Mouse (Mus musculus) intestine, postnatal 0 days (tissue): ENCODE results near the gene Olfr1295. TPM values are rescaled to one million over a fixed set of nuclear protein-coding genes. Genes with fewer than 3 reads are reported as not detected.

Experiments
- ATAC-seq: fragments of 200-750 bp; cut with Nextera tagmentation; 2 replicates; pipeline ENCODE4 v1.8.0; 2017; ENCODE audit warnings: mild to moderate bottlenecking, moderate TSS enrichment, moderate library complexity
- H3K27ac ChIP-seq: fragments of 300-500 bp; sonication (generic); 2 replicates; pipeline ENCODE4 v1.5.1; 2014; ENCODE audit warnings: mild to moderate bottlenecking, low read depth, low read length, moderate library complexity
- H3K27me3 ChIP-seq: fragments of 300-500 bp; sonication (generic); replicated peaks from 2 replicates; pipeline ENCODE4 v1.6.1; 2014; ENCODE audit warnings: low read length, mixed read lengths; ENCODE audit not compliant: control insufficient read depth, insufficient read depth
- H3K36me3 ChIP-seq: fragments of 300-500 bp; sonication (generic); 2 replicates; pipeline ENCODE4 v1.6.1; 2014; ENCODE audit warnings: mild to moderate bottlenecking, moderate library complexity; ENCODE audit not compliant: control insufficient read depth, insufficient read depth
- H3K4me1 ChIP-seq: fragments of 300-500 bp; sonication (generic); replicated peaks from 2 replicates; pipeline ENCODE4 v1.6.1; 2014; ENCODE audit warnings: antibody characterized with exemption, low read length, mixed read lengths; ENCODE audit not compliant: control insufficient read depth, insufficient read depth
- H3K4me2 ChIP-seq: fragments of 300-500 bp; sonication (generic); replicated peaks from 2 replicates; pipeline ENCODE4 v1.6.1; 2014; ENCODE audit warnings: low read depth, mild to moderate bottlenecking, moderate library complexity
- H3K4me3 ChIP-seq: fragments of 300-500 bp; sonication (generic); 2 replicates; pipeline ENCODE4 v1.5.1; 2014; ENCODE audit warnings: low read depth, low read length
- H3K9ac ChIP-seq: fragments of 300-500 bp; sonication (generic); 2 replicates; pipeline ENCODE4 v1.6.1; 2014; ENCODE audit warnings: mild to moderate bottlenecking, low read depth, low read length
- H3K9me3 ChIP-seq: fragments of 300-500 bp; sonication (generic); 2 replicates; pipeline ENCODE4 v1.6.1; 2016; ENCODE audit warnings: mixed run types; ENCODE audit not compliant: control insufficient read depth
- CTCF ChIP-seq: sonication (generic); IDR thresholded peaks from 2 replicates; pipeline ENCODE4 v1.5.1; 2016; ENCODE audit warnings: low read depth, mild to moderate bottlenecking, control low read depth, antibody characterized with exemption, moderate library complexity
- WGBS: fragments of 180-500 bp; shearing (Covaris S2); extraction: QIAGEN DNeasy Blood & Tissue Kit; methylation state at CpG from one replicate; pipeline ENCODE4 v1.1.7; 2014; 5-methylcytosine and 5-hydroxymethylcytosine counted together
- polyA plus RNA-seq: library from polyadenylated mRNA; unstranded; fragments of >200 nt; fragmentation: Nextera tagmentation; extraction: Ambion mirVana; gene quantifications from 2 replicates; pipeline ENCODE4 v1.2.1, GENCODE M21; 2015

Olfr1295 gene
- not detected in 2 replicates for polyA plus RNA-seq

DNA sequence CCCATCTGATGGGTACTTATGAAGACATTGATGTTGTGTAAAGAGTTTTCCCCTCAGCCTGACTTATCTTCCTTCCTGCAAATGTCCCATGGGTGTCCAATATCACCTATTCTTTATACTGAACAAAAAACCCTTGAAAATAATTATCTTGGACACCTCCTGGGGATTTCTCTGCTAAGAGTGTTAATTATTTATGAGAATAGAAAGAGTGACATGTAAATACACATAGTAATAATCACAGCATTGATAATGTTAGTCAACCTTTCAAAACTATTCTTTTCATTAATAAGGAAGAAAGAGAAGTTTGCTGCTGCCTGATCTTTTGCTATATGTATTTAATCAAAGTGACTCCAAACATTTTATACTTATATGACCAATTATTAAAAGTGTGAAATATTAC is at the start of gene Olfr1295:
Gene Olfr1295, minus strand, starts transcription at position 101 of the 400 bp plus-strand sequence.
- H3K9ac ChIP-seq = no peak within 1 kb of the TSS
- no peak within 1 kb of the TSS for H3K4me2 ChIP-seq
- H3K27me3 ChIP-seq = no peaks in the 10 kb centered on the region
- H3K36me3 ChIP-seq = no peaks in the 10 kb centered on the region
- no peak for TF ChIP-seq CTCF
- H3K9me3 ChIP-seq = no peaks in the 10 kb centered on the region
- H3K4me3 ChIP-seq = no peak within 1 kb of the TSS
- ATAC-seq = no peak
- H3K4me1 ChIP-seq = no peaks in the 10 kb centered on the region
- H3K27ac ChIP-seq = no peak within 1 kb of the TSS

DNA sequence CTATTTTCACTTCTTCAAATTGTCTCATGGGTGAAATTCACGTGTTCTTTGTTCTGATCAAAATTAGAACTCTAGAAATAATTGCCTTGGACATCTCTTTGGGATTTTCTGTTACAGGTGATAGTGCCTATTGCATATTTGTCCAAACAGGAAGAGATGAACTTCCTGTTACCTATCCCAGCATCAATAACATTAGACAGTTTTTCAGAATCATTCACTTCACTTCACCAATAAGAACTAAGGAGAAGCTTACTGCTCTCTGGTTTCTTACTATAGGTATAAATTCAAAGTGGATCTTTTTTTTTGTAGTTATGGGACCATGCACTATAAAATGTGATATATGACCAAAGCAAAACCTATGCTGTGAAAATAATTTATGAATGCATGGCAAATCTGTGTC is 29.3 kb downstream of the Olfr1295 start, which contains the start of gene Olfr1294:
Gene Olfr1294, minus strand, starts transcription at position 101 of the 400 bp plus-strand sequence.
- H3K27me3 ChIP-seq = no peaks in the 10 kb centered on the region
- TF ChIP-seq CTCF = no peak
- H3K4me3 ChIP-seq = no peak within 1 kb of the TSS
- H3K9ac ChIP-seq = no peak within 1 kb of the TSS
- WGBS = 43% methylated on average over 1 of the region's 1 CpGs
- H3K36me3 ChIP-seq = no peaks in the 10 kb centered on the region
- H3K9me3 ChIP-seq = no peaks in the 10 kb centered on the region; the same call in 1 of the 2 replicates
- no peaks in the 10 kb centered on the region for H3K4me1 ChIP-seq
- no peak for ATAC-seq
- no peak within 1 kb of the TSS for H3K27ac ChIP-seq
- H3K4me2 ChIP-seq = no peak within 1 kb of the TSS

DNA sequence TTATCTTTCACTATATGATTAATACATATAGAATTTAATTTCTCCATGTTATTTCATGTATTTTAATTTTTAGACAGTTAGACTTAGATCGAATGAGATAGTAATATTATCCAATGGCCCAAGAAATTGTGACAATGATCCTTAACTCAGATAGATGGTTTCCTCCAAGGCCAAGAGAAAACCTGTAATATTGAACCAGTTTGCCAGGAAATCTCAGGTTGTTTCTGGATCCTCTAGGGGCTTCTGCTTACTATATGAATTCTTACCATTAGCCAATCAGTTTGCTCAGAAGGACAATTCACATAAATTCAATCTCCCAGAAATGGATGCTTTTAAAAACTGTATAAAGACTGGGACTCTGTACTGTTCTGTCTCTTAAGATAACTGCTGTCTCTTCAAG is 44.6 kb downstream of the Olfr1295 start, which contains the start of gene Olfr1293-ps:
Gene Olfr1293-ps, plus strand, starts transcription at position 301 of the 400 bp plus-strand sequence.
- H3K4me1 ChIP-seq = no peaks in the 10 kb centered on the region
- no peak for ATAC-seq
- H3K9ac ChIP-seq = no peak within 1 kb of the TSS
- no peaks in the 10 kb centered on the region for H3K27me3 ChIP-seq
- H3K4me3 ChIP-seq = no peak within 1 kb of the TSS
- H3K4me2 ChIP-seq = no peak within 1 kb of the TSS
- H3K9me3 ChIP-seq = no peaks in the 10 kb centered on the region
- 84% methylated on average over 1 of the region's 1 CpGs for WGBS
- H3K36me3 ChIP-seq = no peaks in the 10 kb centered on the region
- no peak within 1 kb of the TSS for H3K27ac ChIP-seq
- no peak for TF ChIP-seq CTCF

DNA sequence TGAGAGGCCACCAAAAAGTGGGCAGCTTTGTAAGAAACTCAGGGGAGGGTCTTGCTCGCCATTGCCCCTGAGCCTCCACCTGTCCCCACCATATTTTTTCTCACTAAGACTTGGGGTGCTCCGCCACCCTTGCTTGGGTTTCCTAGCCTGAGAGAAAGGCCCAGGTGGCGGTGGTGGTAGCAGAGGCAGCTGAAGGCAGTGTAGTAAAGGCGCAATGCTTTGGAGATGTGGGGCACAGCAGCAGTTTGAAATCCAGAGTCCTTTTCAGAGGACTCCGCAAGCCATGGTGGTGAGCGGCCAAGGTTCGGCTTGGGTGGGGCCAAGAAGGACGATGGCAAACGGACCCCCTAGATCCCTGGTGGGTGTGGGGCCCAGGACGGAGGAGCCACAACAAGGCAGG is 52.0 kb downstream of the Olfr1295 start:
- ATAC-seq = no peak
- 86% methylated on average over 10 of the region's 10 CpGs for WGBS
- Histone ChIP-seq H3K9ac (no peak overlapping the region), H3K27ac (no peak overlapping the region), H3K36me3 (no peaks in the 10 kb centered on the region), H3K9me3 (no peaks in the 10 kb centered on the region), H3K4me1 (no peaks in the 10 kb centered on the region), H3K4me2 (no peak overlapping the region), H3K4me3 (no peak overlapping the region), H3K27me3 (no peaks in the 10 kb centered on the region)
- TF ChIP-seq CTCF = no peak

Other genes with a start within 250 kb of the Olfr1295 start
- gene Olfr1281, start 243.2 kb downstream of the Olfr1295 start, polyA plus RNA-seq = not detected in 2 replicates
- not detected in 2 replicates for gene Olfr1282, start 233.6 kb downstream of the Olfr1295 start, polyA plus RNA-seq
- gene Olfr1283, start 202.9 kb downstream of the Olfr1295 start, polyA plus RNA-seq = not detected in 2 replicates
- not detected in 2 replicates for gene Olfr1284, start 194.2 kb downstream of the Olfr1295 start, polyA plus RNA-seq
- gene Olfr1286, start 146.6 kb downstream of the Olfr1295 start, polyA plus RNA-seq = not detected in 2 replicates
- gene Olfr1287, start 120.5 kb downstream of the Olfr1295 start, polyA plus RNA-seq = not detected in 2 replicates
- gene Olfr1288, start 95.6 kb downstream of the Olfr1295 start, polyA plus RNA-seq = not detected in 2 replicates
- gene Olfr1289, start 88.9 kb downstream of the Olfr1295 start, polyA plus RNA-seq = not detected in 2 replicates
- gene Olfr1290, start 75.9 kb downstream of the Olfr1295 start, polyA plus RNA-seq = not detected in 2 replicates
- gene Olfr1291-ps1, start 72.5 kb downstream of the Olfr1295 start, polyA plus RNA-seq = not detected in 2 replicates
- gene Olfr1293-ps, start 44.5 kb downstream of the Olfr1295 start, polyA plus RNA-seq = not detected in 2 replicates
- not detected in 2 replicates for gene Olfr1294, start 29.4 kb downstream of the Olfr1295 start, polyA plus RNA-seq
- not detected in 2 replicates for gene Olfr1297, start 56.8 kb upstream of the Olfr1295 start, polyA plus RNA-seq
- gene Olfr1298, start 79.5 kb upstream of the Olfr1295 start, polyA plus RNA-seq = not detected in 2 replicates
- gene Olfr1299, start 91.7 kb upstream of the Olfr1295 start, polyA plus RNA-seq = not detected in 2 replicates
- not detected in 2 replicates for gene Olfr1301, start 181.3 kb upstream of the Olfr1295 start, polyA plus RNA-seq
- not detected in 2 replicates for gene Olfr1302, start 207.7 kb upstream of the Olfr1295 start, polyA plus RNA-seq